Mouse (Mus musculus) G1E (cell line): ENCODE data around the gene Homer1. TPM values are rescaled to one million over a fixed set of nuclear protein-coding genes. Genes with fewer than 3 reads are reported as not detected.

Experiments
- ATAC-seq: 2 replicates; pipeline ENCODE4 v1.8.0; 2016; ENCODE audit warnings: mild to moderate bottlenecking; ENCODE audit not compliant: insufficient number of reproducible peaks, poor library complexity, low FRiP score, severe bottlenecking; ENCODE audit errors: extremely low read depth
- DNase-seq: peaks from one replicate; pipeline ENCODE4 v3.0.0; 2012; ENCODE audit warnings: low spot score
- H3K27me3 ChIP-seq: 2 replicates; pipeline ENCODE4 v1.6.1; 2012; ENCODE audit warnings: mild to moderate bottlenecking, low read length, inconsistent platforms; ENCODE audit not compliant: insufficient read depth
- H3K36me3 ChIP-seq: replicated peaks from 2 replicates; pipeline ENCODE3; 2012; ENCODE audit warnings: mild to moderate bottlenecking, inconsistent platforms
- H3K4me1 ChIP-seq: 2 replicates; pipeline ENCODE4 v1.6.1; 2012; ENCODE audit warnings: low read depth, low read length, inconsistent platforms, mixed read lengths; ENCODE audit not compliant: insufficient read depth
- H3K4me3 ChIP-seq: 2 replicates; pipeline ENCODE4 v1.5.1; 2012; ENCODE audit warnings: low read depth, mild to moderate bottlenecking, inconsistent platforms, low read length, moderate library complexity, mixed read lengths
- H3K9me3 ChIP-seq: replicated peaks from 2 replicates; pipeline ENCODE4 v1.6.1; 2012; ENCODE audit warnings: inconsistent platforms
- CTCF ChIP-seq: IDR thresholded peaks from 2 replicates; pipeline ENCODE4 v1.5.1; 2012; ENCODE audit warnings: low read depth, low read length, inconsistent platforms, mixed read lengths
- GATA1 ChIP-seq: IDR thresholded peaks from 2 replicates; pipeline ENCODE4 v1.6.1; 2012; ENCODE audit warnings: borderline replicate concordance, low read length, inconsistent platforms, mixed read lengths
- GATA2 ChIP-seq: IDR thresholded peaks from 2 replicates; pipeline ENCODE4 v1.6.1; 2012; ENCODE audit warnings: low read depth, low read length, inconsistent platforms, borderline replicate concordance
- POLR2AphosphoS5 ChIP-seq: IDR thresholded peaks from 2 replicates; pipeline ENCODE4 v1.6.1; 2012; ENCODE audit warnings: low read depth, low read length, inconsistent platforms; ENCODE audit not compliant: insufficient replicate concordance
- TAL1 ChIP-seq: conservative IDR thresholded peaks from 2 replicates; pipeline ENCODE4 v1.6.1; 2012; ENCODE audit warnings: low read depth, low read length, inconsistent platforms, mixed read lengths
- polyA plus RNA-seq: library from polyadenylated mRNA; stranded (reverse); fragments of >175 nt; gene quantifications from 2 replicates; pipeline ENCODE4 v1.2.3, GENCODE M21; 2012
- total RNA-seq, 2 experiments: library from RNA; stranded (forward) in 1 of 2; stranded (reverse) in 1 of 2; fragments of 200-1000 nt in 1 of 2; fragments of >200 nt in 1 of 2; fragmentation: Nextera tagmentation in 1 of 2; gene quantifications; 2 replicates each; pipeline ENCODE4 v1.2.3; 2014 to 2017

Gene Homer1
- total and polyA plus RNA-seq, 3 experiments, result 5.3 to 30.4 (median 24.5) TPM

- H3K4me3 ChIP-seq, result no peak overlapping the region
- no peaks in the 10 kb centered on the region for H3K27me3 ChIP-seq
- H3K4me1 ChIP-seq, result peaks cover 30% of the 10 kb centered on the region
- TF ChIP-seq CTCF (no peak), POLR2AphosphoS5 (no peak), GATA2 (no peak), GATA1 (no peak), TAL1 (no peak)
- ATAC-seq, result peak; percentile 55; the same call in 1 of the 2 replicates
- H3K9me3 ChIP-seq, result no peaks in the 10 kb centered on the region
- DNase-seq, result no peak
- H3K36me3 ChIP-seq, result peaks cover 7% of the 10 kb centered on the region
These were observed 123.8 kb downstream of the Homer1 start for GRCm38 (mm10) chr13:93423224-93423623.

- Histone ChIP-seq H3K4me3 (no peak overlapping the region; the same call in 1 of the 2 replicates), H3K4me1 (peaks cover 55% of the 10 kb centered on the region), H3K36me3 (peaks cover 34% of the 10 kb centered on the region), H3K27me3 (no peaks in the 10 kb centered on the region), H3K9me3 (no peaks in the 10 kb centered on the region)
- DNase-seq (no peak), ATAC-seq (peak; percentile 75)
- peak; percentile 87 for TF ChIP-seq TAL1
- no peak for TF ChIP-seq GATA1
- TF ChIP-seq POLR2AphosphoS5, result no peak
- TF ChIP-seq GATA2, result no peak
- no peak for TF ChIP-seq CTCF
These were observed 128.8 kb downstream of the Homer1 start for GRCm38 (mm10) chr13:93427920-93428876.

GRCm38 (mm10) chr13:93429205-93429604 is 129.8 kb downstream of the Homer1 start:
- ATAC-seq, result no peak

GRCm38 (mm10) chr13:93440167-93440566 is 140.7 kb downstream of the Homer1 start:
- TF ChIP-seq TAL1, result no peak
- TF ChIP-seq POLR2AphosphoS5, result no peak
- no peak for TF ChIP-seq CTCF
- no peak for TF ChIP-seq GATA1
- TF ChIP-seq GATA2, result no peak
- peaks cover 87% of the 10 kb centered on the region for H3K36me3 ChIP-seq
- H3K4me1 ChIP-seq, result peaks cover 5% of the 10 kb centered on the region; the same call in 1 of the 2 replicates
- no peak for ATAC-seq
- no peaks in the 10 kb centered on the region for H3K27me3 ChIP-seq
- no peaks in the 10 kb centered on the region for H3K9me3 ChIP-seq
- DNase-seq, result no peak
- no peak overlapping the region for H3K4me3 ChIP-seq

More at GRCm38 (mm10) chr13:93429205-93429604, 129.8 kb downstream of the Homer1 start:
- Histone ChIP-seq H3K4me1 (peaks cover 52% of the 10 kb centered on the region), H3K4me3 (no peak overlapping the region; the same call in 1 of the 2 replicates), H3K9me3 (no peaks in the 10 kb centered on the region), H3K27me3 (no peaks in the 10 kb centered on the region), H3K36me3 (peaks cover 42% of the 10 kb centered on the region)
- TF ChIP-seq GATA2, result no peak
- no peak for TF ChIP-seq CTCF
- no peak for TF ChIP-seq POLR2AphosphoS5
- TF ChIP-seq GATA1, result no peak
- no peak for TF ChIP-seq TAL1
- DNase-seq, result no peak

GRCm38 (mm10) chr13:93453275-93453674 is 153.8 kb downstream of the Homer1 start:
- TF ChIP-seq GATA1, result no peak
- TF ChIP-seq CTCF, result no peak
- no peak for TF ChIP-seq TAL1
- no peak for TF ChIP-seq POLR2AphosphoS5
- TF ChIP-seq GATA2, result no peak
- H3K4me1 ChIP-seq, result no peaks in the 10 kb centered on the region
- DNase-seq (no peak), ATAC-seq (no peak)
- H3K4me3 ChIP-seq, result no peak overlapping the region
- H3K9me3 ChIP-seq, result no peaks in the 10 kb centered on the region
- no peaks in the 10 kb centered on the region for H3K27me3 ChIP-seq
- H3K36me3 ChIP-seq, result peaks cover 84% of the 10 kb centered on the region

Other genes starting within 250 kb of the Homer1 start
- not detected in 2 replicates for gene Cmya5, start 154.9 kb upstream of the Homer1 start, total RNA-seq (2014; fragmentation: Nextera tagmentation)
- gene Cmya5, start 154.9 kb upstream of the Homer1 start, total RNA-seq (2017), result under 0.01 and 0.11 TPM in 2 replicates
- not detected in 2 replicates for gene Cmya5, start 154.9 kb upstream of the Homer1 start, polyA plus RNA-seq
- gene Tent2, start 107.2 kb upstream of the Homer1 start, total RNA-seq (2014; fragmentation: Nextera tagmentation), result 192 and 241 TPM in 2 replicates
- 54.6 and 56.9 TPM in 2 replicates for gene Tent2, start 107.2 kb upstream of the Homer1 start, total RNA-seq (2017)
- gene Tent2, start 107.2 kb upstream of the Homer1 start, polyA plus RNA-seq, result 33.5 and 35.8 TPM in 2 replicates
- gene Jmy, start 200.2 kb downstream of the Homer1 start, total RNA-seq (2014; fragmentation: Nextera tagmentation), result 41.3 and 44.1 TPM in 2 replicates
- 12.8 and 15.4 TPM in 2 replicates for gene Jmy, start 200.2 kb downstream of the Homer1 start, total RNA-seq (2017)
- 14.4 and 14.7 TPM in 2 replicates for gene Jmy, start 200.2 kb downstream of the Homer1 start, polyA plus RNA-seq